Mouse (Mus musculus) intestine, postnatal 0 days (tissue): ENCODE measurements around the gene Rraga. TPM values are rescaled to one million over a fixed set of nuclear protein-coding genes. Genes with fewer than 3 reads are reported as not detected.

ENCODE experiments used
- ATAC-seq: fragments of 200-750 bp; cut with Nextera tagmentation; 2 replicates; pipeline ENCODE4 v1.8.0; 2017; ENCODE audit warnings: mild to moderate bottlenecking, moderate TSS enrichment, moderate library complexity
- H3K27ac ChIP-seq: fragments of 300-500 bp; sonication (generic); 2 replicates; pipeline ENCODE4 v1.5.1; 2014; ENCODE audit warnings: mild to moderate bottlenecking, low read depth, low read length, moderate library complexity
- H3K27me3 ChIP-seq: fragments of 300-500 bp; sonication (generic); replicated peaks from 2 replicates; pipeline ENCODE4 v1.6.1; 2014; ENCODE audit warnings: low read length, mixed read lengths; ENCODE audit not compliant: control insufficient read depth, insufficient read depth
- H3K36me3 ChIP-seq: fragments of 300-500 bp; sonication (generic); 2 replicates; pipeline ENCODE4 v1.6.1; 2014; ENCODE audit warnings: mild to moderate bottlenecking, moderate library complexity; ENCODE audit not compliant: control insufficient read depth, insufficient read depth
- H3K4me1 ChIP-seq: fragments of 300-500 bp; sonication (generic); replicated peaks from 2 replicates; pipeline ENCODE4 v1.6.1; 2014; ENCODE audit warnings: antibody characterized with exemption, low read length, mixed read lengths; ENCODE audit not compliant: control insufficient read depth, insufficient read depth
- H3K4me2 ChIP-seq: fragments of 300-500 bp; sonication (generic); replicated peaks from 2 replicates; pipeline ENCODE4 v1.6.1; 2014; ENCODE audit warnings: low read depth, mild to moderate bottlenecking, moderate library complexity
- H3K4me3 ChIP-seq: fragments of 300-500 bp; sonication (generic); 2 replicates; pipeline ENCODE4 v1.5.1; 2014; ENCODE audit warnings: low read depth, low read length
- H3K9ac ChIP-seq: fragments of 300-500 bp; sonication (generic); 2 replicates; pipeline ENCODE4 v1.6.1; 2014; ENCODE audit warnings: mild to moderate bottlenecking, low read depth, low read length
- H3K9me3 ChIP-seq: fragments of 300-500 bp; sonication (generic); 2 replicates; pipeline ENCODE4 v1.6.1; 2016; ENCODE audit warnings: mixed run types; ENCODE audit not compliant: control insufficient read depth
- CTCF ChIP-seq: sonication (generic); IDR thresholded peaks from 2 replicates; pipeline ENCODE4 v1.5.1; 2016; ENCODE audit warnings: low read depth, mild to moderate bottlenecking, control low read depth, antibody characterized with exemption, moderate library complexity
- WGBS: fragments of 180-500 bp; shearing (Covaris S2); extraction: QIAGEN DNeasy Blood & Tissue Kit; methylation state at CpG from one replicate; pipeline ENCODE4 v1.1.7; 2014; 5-methylcytosine and 5-hydroxymethylcytosine counted together
- polyA plus RNA-seq: library from polyadenylated mRNA; unstranded; fragments of >200 nt; fragmentation: Nextera tagmentation; extraction: Ambion mirVana; gene quantifications from 2 replicates; pipeline ENCODE4 v1.2.1, GENCODE M21; 2015

Rraga gene
- polyA plus RNA-seq: 37.0 and 38.6 TPM in 2 replicates

- under 1% methylated on average over 53 of the region's 53 CpGs for WGBS
- no peaks in the 10 kb centered on the region for H3K9me3 ChIP-seq
- peak within 1 kb of the TSS; percentile 83 for H3K4me2 ChIP-seq
- no peaks in the 10 kb centered on the region for H3K4me1 ChIP-seq
- peak; percentile 98 for ATAC-seq
- H3K4me3 ChIP-seq: peak within 1 kb of the TSS; percentile 81
- no peaks in the 10 kb centered on the region; the same call in none of the 2 replicates for H3K36me3 ChIP-seq
- peak; percentile 93 for TF ChIP-seq CTCF
- no peaks in the 10 kb centered on the region for H3K27me3 ChIP-seq
- peak within 1 kb of the TSS; percentile 92 for H3K9ac ChIP-seq
- peak within 1 kb of the TSS; percentile 95 for H3K27ac ChIP-seq
Observed at GRCm38 (mm10) chr4:86575283-86575983, at the start of gene Rraga. Rraga (plus strand) TSS chr4:86575668.

GRCm38 (mm10) chr4:86527162-86528136, 48.0 kb upstream of the Rraga start:
- Histone ChIP-seq H3K27me3 (no peaks in the 10 kb centered on the region), H3K9ac (no peak overlapping the region), H3K27ac (no peak overlapping the region), H3K4me1 (no peaks in the 10 kb centered on the region), H3K36me3 (no peaks in the 10 kb centered on the region), H3K9me3 (no peaks in the 10 kb centered on the region), H3K4me2 (no peak overlapping the region), H3K4me3 (no peak overlapping the region)
- ATAC-seq: no peak
- TF ChIP-seq CTCF: no peak
- WGBS: 66% methylated on average over 11 of the region's 11 CpGs

GRCm38 (mm10) chr4:86529161-86529560, 46.3 kb upstream of the Rraga start:
- Histone ChIP-seq H3K36me3 (no peaks in the 10 kb centered on the region), H3K4me2 (no peak overlapping the region), H3K4me1 (no peaks in the 10 kb centered on the region), H3K4me3 (no peak overlapping the region), H3K27ac (no peak overlapping the region), H3K9me3 (no peaks in the 10 kb centered on the region), H3K27me3 (no peaks in the 10 kb centered on the region), H3K9ac (no peak overlapping the region)
- TF ChIP-seq CTCF: no peak
- WGBS: 75% methylated on average over 6 of the region's 6 CpGs
- no peak for ATAC-seq

GRCm38 (mm10) chr4:86533406-86534090, 41.9 kb upstream of the Rraga start:
- ATAC-seq: no peak
- H3K4me3 ChIP-seq: no peak overlapping the region
- no peaks in the 10 kb centered on the region for H3K4me1 ChIP-seq
- H3K9ac ChIP-seq: no peak overlapping the region
- no peak for TF ChIP-seq CTCF
- H3K36me3 ChIP-seq: no peaks in the 10 kb centered on the region
- no peak overlapping the region for H3K4me2 ChIP-seq
- H3K27ac ChIP-seq: no peak overlapping the region
- WGBS: 73% methylated on average over 8 of the region's 8 CpGs
- H3K27me3 ChIP-seq: no peaks in the 10 kb centered on the region
- no peaks in the 10 kb centered on the region for H3K9me3 ChIP-seq

GRCm38 (mm10) chr4:86534091-86534481, 41.4 kb upstream of the Rraga start:
- no peaks in the 10 kb centered on the region for H3K4me1 ChIP-seq
- no peak overlapping the region for H3K9ac ChIP-seq
- no peak for TF ChIP-seq CTCF
- no peaks in the 10 kb centered on the region for H3K36me3 ChIP-seq
- no peak for ATAC-seq
- H3K27ac ChIP-seq: no peak overlapping the region
- 66% methylated on average over 5 of the region's 5 CpGs for WGBS
- H3K27me3 ChIP-seq: no peaks in the 10 kb centered on the region
- no peak overlapping the region for H3K4me2 ChIP-seq
- H3K4me3 ChIP-seq: no peak overlapping the region
- no peaks in the 10 kb centered on the region for H3K9me3 ChIP-seq

- Histone ChIP-seq H3K27ac (no peak overlapping the region), H3K4me1 (no peaks in the 10 kb centered on the region), H3K4me3 (no peak overlapping the region), H3K36me3 (no peaks in the 10 kb centered on the region), H3K4me2 (no peak overlapping the region), H3K27me3 (no peaks in the 10 kb centered on the region), H3K9me3 (no peaks in the 10 kb centered on the region), H3K9ac (no peak overlapping the region)
- TF ChIP-seq CTCF: peak; percentile 72
- ATAC-seq: no peak
- 43% methylated on average over 4 of the region's 4 CpGs for WGBS
Observed at GRCm38 (mm10) chr4:86537972-86538371, 37.5 kb upstream of the Rraga start.
